Mouse (Mus musculus): Measurements from ENCODE around the gene Wbp2.
A peak's percentile ranks its signal among the peaks of the same experiment; 100 is the strongest.

Gene Wbp2

GRCm38 (mm10) chr11:116060596-116060995 lies 26.2 kb downstream of the Wbp2 start:
- peak; percentile 56 for DNase-seq

DNA sequence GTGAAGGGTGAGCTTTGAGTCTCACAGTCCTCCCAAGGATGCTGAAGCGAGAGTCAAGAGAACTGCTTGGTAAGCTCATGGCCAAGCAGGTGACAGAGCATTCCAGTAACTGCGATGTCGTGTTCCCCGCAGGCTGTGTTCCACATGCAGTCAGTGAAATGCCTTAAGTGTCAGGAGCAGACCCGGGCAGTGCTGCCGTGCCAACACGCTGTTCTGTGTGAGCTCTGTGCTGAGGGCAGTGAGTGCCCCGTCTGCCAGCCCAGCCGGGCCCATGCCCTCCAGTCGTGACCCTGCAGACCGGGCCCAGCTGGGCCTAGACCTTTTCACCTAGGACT lies 27.1 kb downstream of the Wbp2 start:
- DNase-seq = no peak

DNA sequence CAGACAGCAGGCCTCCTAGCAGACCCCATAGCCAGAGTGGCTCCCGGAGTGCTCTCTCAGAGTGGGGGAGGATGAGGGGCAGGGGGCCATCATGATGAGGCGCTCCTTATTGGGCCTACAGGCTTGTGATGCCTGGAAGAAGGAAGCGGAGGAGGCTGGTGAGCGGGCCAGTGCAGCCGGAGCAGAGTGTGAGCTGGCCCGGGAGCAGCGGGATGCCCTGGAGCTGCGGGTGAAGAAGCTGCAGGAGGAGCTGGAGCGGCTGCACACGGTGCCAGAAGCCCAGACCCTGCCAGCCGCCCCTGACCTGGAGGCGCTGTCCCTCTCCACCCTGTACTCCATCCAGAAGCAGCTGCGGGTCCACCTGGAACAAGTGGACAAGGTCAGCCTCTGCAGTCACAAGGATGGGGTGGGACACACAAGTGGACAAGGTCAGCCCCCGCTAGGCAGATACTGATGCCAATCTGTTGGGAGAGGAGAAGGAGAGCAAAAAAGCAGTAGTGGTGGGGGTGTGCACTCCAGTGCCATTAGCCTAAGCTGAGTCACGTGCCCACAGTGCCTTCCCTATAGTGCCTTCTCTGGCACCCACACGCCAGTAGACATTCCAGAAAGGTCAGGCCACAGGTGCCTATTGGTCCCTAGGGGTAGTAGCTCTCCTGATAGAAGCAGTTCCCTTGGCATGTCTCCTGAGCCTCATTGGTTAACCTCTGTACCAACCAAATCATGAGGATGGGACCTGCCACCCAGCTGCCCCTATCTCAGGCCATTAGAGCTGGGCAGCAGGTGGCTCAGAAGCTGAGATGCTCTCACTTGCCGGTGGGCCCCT lies 27.7 kb downstream of the Wbp2 start:
- DNase-seq = no peak

DNA sequence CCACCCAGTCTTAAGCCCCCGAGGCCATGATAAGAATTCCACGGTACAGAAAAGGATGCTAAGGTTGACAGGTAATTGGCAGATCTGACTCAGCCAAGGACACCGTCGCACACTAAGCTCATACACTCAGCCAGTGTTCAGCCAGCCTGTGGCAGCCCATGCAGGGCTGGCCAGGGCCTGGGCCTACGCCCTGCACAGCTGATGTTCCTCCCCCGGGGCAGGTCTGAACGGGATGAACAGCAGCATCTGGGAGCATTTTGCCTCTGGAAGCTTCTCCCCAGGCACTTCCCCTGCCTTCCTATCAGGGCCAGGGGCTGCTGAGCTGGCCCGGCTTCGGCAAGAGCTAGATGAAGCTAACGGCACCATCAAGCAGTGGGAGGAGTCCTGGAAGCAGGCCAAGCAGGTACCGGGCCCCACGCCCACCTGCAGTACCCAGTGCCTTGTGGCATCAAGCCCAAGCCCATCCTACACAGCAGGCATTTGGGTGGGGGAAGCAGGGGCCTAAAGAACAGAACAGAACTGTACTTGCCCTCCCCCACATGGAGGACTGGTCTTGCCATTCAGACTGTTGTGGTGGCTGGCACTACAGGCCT lies 28.7 kb downstream of the Wbp2 start:
- peak; percentile 57 for DNase-seq

GRCm38 (mm10) chr11:116057237-116057881 lies 29.4 kb downstream of the Wbp2 start:
- DNase-seq = no peak

GRCm38 (mm10) chr11:116055873-116056272 lies 30.9 kb downstream of the Wbp2 start:
- no peak for DNase-seq

GRCm38 (mm10) chr11:116053510-116054229 lies 33.1 kb downstream of the Wbp2 start:
- DNase-seq = no peak

GRCm38 (mm10) chr11:116050196-116050595 lies 36.6 kb downstream of the Wbp2 start:
- DNase-seq = no peak

DNA sequence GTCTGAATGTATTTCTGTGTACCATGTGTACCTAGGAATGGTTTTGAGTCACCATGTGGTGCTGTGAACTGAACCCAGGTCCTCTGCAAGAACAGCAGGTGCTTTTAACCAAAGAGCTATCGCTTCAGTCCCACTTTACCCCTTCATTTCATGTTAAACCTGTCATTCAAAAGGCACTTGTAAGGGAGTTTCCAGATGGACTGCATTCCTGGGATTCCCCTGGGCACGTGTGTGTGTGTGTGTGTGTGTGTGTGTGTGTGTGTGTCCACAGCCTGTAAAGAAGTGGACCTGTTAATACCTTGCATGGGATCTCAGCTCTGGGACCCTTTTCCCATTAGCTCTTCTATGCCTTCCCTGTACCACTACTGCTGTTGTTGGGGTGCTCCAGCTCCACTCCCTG lies 37.2 kb downstream of the Wbp2 start:
- no peak for DNase-seq

- DNase-seq = no peak
Observed at GRCm38 (mm10) chr11:116045173-116045572, 41.6 kb downstream of the Wbp2 start.

DNA sequence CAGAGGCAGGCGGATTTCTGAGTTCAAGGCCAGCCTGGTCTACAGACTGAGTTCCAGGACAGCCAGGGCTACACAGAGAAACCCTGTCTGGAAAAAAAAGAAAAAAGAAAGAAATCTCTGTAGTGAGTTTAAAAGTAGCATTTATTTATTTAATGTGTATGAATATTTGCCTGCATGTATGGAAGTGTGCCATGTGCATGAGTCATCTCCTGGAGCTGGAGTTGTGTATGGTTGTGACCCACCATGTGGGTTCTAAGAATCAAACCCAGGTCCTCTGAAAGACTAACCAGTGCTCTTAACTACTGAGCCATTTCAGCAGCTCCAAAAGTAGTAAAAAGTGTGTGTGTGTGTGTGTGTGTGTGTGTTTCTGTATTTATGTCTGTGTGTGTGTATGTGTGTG lies 43.5 kb downstream of the Wbp2 start:
- no peak for DNase-seq

- no peak for DNase-seq
Observed at GRCm38 (mm10) chr11:116042372-116043138, 44.2 kb downstream of the Wbp2 start.

GRCm38 (mm10) chr11:116041833-116042232 lies 45.0 kb downstream of the Wbp2 start:
- DNase-seq = no peak

DNA sequence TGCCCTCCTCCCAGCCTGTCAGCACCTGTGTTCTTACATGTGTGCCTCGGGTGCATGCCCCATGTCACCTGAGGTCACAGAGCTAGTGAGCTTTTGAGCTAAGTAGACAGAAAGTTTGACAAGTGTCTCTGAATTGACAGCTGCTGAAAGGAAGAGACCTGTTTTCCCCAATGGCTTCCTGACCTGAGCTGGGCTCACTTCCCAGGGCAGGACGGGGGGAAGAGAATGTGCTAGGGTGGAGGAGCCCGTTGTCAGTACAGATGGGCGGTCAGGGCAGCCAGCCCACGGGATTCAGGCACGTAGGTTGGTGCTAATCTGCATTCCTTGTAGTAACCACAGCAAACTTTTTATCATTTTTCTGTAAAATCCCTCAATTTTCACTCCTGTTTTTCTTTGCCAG lies 46.2 kb downstream of the Wbp2 start:
- DNase-seq = no peak

DNA sequence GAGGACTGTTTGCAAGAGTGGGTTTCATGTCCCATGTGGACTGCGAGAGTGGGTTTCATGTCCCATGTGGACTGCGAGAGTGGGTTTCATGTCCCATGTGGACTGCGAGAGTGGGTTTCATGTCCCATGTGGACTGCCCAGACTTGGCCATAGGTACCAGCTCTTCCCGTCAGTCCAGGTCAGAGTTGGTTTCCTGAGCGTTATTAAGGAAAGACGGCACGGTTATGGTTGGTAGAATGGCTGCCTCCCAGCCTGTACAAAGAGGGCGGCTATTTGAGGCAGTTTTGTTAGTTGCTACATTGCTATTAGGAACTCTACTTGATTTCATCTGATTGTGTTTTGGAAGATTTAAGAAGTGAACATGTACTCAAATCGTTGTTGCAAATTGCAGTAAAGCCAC lies 49.0 kb downstream of the Wbp2 start:
- DNase-seq = no peak

GRCm38 (mm10) chr11:116036671-116037070 lies 50.1 kb downstream of the Wbp2 start:
- DNase-seq = no peak

GRCm38 (mm10) chr11:116034584-116034983 lies 52.2 kb downstream of the Wbp2 start:
- DNase-seq = no peak

DNA sequence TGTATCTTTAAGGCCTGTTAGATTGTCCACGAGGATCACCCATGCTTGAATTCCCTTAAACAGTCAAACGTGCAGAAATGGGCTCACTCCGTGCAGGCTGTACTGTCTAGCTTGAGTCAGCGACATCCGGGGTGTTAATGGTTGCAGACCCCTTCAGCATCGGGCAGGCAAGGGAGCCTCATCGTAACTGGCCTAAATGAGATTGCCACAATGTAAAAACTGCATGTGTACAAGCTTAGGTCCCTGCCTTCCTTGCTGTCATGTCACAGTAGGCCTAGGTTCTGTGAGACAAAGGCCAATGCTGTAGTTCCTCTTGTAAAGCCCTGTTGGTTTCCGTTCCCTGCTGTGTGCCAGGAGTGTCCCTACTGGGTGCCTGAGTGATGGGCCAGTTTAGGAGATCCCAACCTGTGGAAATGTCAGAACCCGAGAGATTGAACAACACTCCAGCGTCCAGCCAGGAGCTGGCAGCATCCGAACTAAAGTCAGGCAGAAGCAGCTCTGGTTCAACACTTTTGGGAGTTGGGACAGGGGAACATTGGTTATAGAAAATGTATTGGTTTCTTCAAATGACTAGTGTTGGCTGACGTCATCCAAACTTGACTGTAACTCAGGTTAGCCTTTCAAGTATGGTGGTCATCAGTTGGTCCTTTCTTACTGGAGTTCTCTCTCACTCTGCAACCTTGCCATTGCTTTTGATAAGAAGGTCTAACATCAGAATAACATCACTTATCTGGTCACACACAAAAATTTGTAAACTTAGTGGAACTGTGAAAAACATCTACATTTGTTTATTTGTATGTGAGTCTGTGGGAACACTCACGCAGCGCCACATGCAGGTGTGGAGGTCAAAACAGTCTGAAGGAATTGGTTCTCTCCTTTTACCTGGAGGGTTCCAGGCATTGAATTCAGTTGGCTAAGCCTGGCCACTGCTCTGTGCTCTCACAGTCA lies 55.6 kb downstream of the Wbp2 start:
- no peak for DNase-seq

DNA sequence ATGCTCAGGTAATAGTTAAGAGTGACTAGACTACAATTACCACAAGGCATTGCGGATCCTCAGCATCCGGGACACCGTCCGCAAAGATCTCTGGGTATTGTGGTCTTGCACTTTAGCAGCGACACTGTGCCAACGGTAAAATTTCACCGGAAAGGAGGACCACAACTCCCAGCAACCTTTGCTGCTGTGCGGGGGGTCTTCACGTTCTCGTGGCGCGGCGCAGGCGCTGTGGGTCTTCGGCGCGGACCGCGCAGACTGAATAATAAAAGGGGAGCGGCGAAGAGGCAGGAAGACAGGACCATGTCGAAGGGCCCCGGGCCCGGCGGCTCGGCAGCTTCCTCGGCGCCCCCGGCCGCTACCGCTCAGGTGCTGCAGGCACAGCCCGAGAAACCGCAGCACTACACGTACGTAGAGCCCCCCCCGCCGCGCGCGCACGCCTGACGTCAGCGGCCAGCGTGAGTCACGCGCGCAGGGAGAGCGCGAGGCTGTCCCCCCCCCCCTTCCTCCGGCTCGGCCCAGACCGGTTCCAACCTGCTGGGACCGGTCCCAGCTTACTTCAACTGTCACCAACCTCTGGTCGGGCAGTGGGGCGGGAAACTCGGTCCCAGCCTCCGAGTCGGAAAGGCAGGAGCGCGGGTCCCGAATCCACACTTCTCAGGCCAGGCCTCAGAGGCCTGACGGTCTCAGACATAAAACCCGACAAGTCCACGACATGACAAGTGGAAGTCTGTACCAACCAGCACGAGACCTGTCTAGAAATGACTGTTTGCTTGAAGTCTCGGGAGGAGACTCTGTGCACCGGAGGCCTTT lies 56.5 kb downstream of the Wbp2 start, which contains the start of gene Unk:
Gene Unk (plus strand): TSS at position 235 of the 810 bp plus-strand sequence.
- peak; percentile 98 for DNase-seq

DNA sequence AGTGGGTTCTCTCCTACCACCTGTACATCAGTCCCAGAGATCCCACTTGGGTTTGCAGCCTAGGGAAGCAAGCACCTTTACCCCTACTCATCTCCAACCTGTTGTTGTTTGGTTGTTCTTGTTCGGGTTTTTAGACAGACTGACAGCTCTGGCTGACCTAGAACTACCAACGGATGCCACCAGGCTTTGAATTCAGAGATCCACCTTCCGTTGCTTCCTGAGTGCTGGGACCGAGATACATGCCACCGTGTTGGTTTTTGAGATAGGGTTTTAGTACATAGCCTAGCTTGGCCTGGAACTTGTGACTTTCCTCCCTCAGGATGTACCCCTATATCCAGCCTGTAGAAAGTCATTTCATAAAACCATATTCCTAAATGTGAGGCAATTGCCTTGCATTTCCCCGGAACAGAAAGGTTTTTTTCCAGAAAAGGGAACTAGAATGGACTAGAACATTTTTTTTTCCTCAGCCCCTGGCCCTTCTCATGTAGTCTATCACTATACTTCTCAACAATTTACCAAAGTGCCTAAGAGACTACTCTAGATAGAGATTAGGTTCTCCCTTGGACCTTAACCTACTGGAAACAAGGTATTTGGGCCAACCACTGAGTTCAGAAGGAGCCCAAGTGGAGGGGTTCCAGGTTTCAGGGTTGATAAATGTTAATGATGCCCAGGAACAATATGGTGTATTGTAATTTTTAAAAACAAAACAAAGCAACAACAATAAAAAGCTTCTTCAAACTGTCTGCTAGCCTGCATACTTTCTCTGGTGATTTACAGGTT lies 57.5 kb downstream of the Wbp2 start:
- no peak for DNase-seq

All from cerebellum, adult 8-10 months (tissue).